In genomic region chr1:118275139-118275538, GRCm38 (mm10) we compare ENCODE assay signal across 8 mouse cellular contexts. TPM values are rescaled to one million over a fixed set of nuclear protein-coding genes. Genes with fewer than 3 reads are reported as not detected.
DNase-seq lines count a peak whose midpoint lies in the region; ATAC-seq and TF ChIP-seq lines count a peak whose summit lies in the region.

No protein-coding gene starts in this region.

- no peaks in the 10 kb centered on the region for H3K36me3 ChIP-seq in heart, adult 2 months (ENCODE audit: control insufficient read depth, insufficient read depth, low read length)
- no peaks in the 10 kb centered on the region for H3K36me3 ChIP-seq in heart, embryonic 12.5 days
- no peaks in the 10 kb centered on the region for H3K36me3 ChIP-seq in midbrain, embryonic 10.5 days

- 19% methylated on average over 2 of the region's 2 CpGs for WGBS in heart, adult 2 months
- WGBS in heart, embryonic 12.5 days, result 13% methylated on average over 2 of the region's 2 CpGs
- WGBS in midbrain, embryonic 10.5 days, result 13% methylated on average over 2 of the region's 2 CpGs

- H3K27ac ChIP-seq in heart, adult 2 months, result no peak overlapping the region
- H3K27ac ChIP-seq in heart, embryonic 12.5 days (ENCODE audit: poor library complexity, severe bottlenecking), result no peak overlapping the region
- no peak overlapping the region for H3K27ac ChIP-seq in midbrain, embryonic 10.5 days (replicated peaks)

- H3K4me2 ChIP-seq in heart, embryonic 12.5 days, result no peak overlapping the region

- TF ChIP-seq CTCF in heart, adult 2 months (IDR thresholded peaks at IDR 0.05), result peak; percentile 59

- H3K4me1 ChIP-seq in heart, adult 2 months (ENCODE audit: control insufficient read depth, insufficient read depth, low read length), result no peaks in the 10 kb centered on the region
- H3K4me1 ChIP-seq in heart, embryonic 12.5 days (replicated peaks), result no peaks in the 10 kb centered on the region
- H3K4me1 ChIP-seq in midbrain, embryonic 10.5 days, result no peaks in the 10 kb centered on the region

- intact Hi-C loops in heart, adult 2 months (cut with DNase I), result no loop called here

- no peak for ATAC-seq in heart, embryonic 12.5 days (ENCODE audit: insufficient number of reproducible peaks, low FRiP score)
- no peak for ATAC-seq in monocyte, adult 5-6 weeks (replicated peaks; ENCODE audit: insufficient number of reproducible peaks, low FRiP score, low TSS enrichment, poor library complexity, severe bottlenecking)

- H3K4me3 ChIP-seq in heart, adult 2 months, result no peak overlapping the region
- no peak overlapping the region for H3K4me3 ChIP-seq in heart, embryonic 12.5 days
- no peak overlapping the region for H3K4me3 ChIP-seq in midbrain, embryonic 10.5 days

- no peak overlapping the region for H3K9ac ChIP-seq in heart, adult 2 months (ENCODE audit: low read depth, low read length)
- H3K9ac ChIP-seq in heart, embryonic 12.5 days, result no peak overlapping the region

- no peaks in the 10 kb centered on the region for H3K27me3 ChIP-seq in heart, adult 2 months (ENCODE audit: control insufficient read depth, insufficient read depth, low read length)
- H3K27me3 ChIP-seq in heart, embryonic 12.5 days (replicated peaks), result no peaks in the 10 kb centered on the region
- no peaks in the 10 kb centered on the region for H3K27me3 ChIP-seq in midbrain, embryonic 10.5 days (ENCODE audit: low read depth, poor library complexity, severe bottlenecking)

- TF ChIP-seq POLR2A in heart, adult 2 months (IDR thresholded peaks at IDR 0.05; ENCODE audit: insufficient read depth, low read depth, low read length), result no peak

- no peak for DNase-seq in heart, adult 2 months
- peak; percentile 88 for DNase-seq in ES-CJ7 (ENCODE audit: low read depth, low spot score)
- DNase-seq in embryo, embryonic 10 days (ENCODE audit: low spot score), result peak; percentile 61
- peak; percentile 11 for DNase-seq in midbrain, embryonic 10.5 days (ENCODE audit: low spot score)
- DNase-seq in left cerebral cortex, adult 9 months (ENCODE audit: low spot score in 2 of 2), result no peak
- no peak for DNase-seq in ovary, adult 18-20 months (ENCODE audit: low spot score)

- H3K9me3 ChIP-seq in heart, embryonic 12.5 days (replicated peaks), result no peaks in the 10 kb centered on the region
- no peaks in the 10 kb centered on the region for H3K9me3 ChIP-seq in midbrain, embryonic 10.5 days (replicated peaks)

- TF ChIP-seq EP300 in heart, adult 2 months (IDR thresholded peaks at IDR 0.05; ENCODE audit: insufficient read depth, low read depth, low read length), result no peak

- H3K79me2 ChIP-seq in heart, adult 2 months (replicated peaks; ENCODE audit: control insufficient read depth, insufficient read depth, low read length), result no peaks in the 10 kb centered on the region

RNA-seq across cellular contexts. Expression of gene Tsn, which starts 36.4 kb away (rescaled TPM):
- total RNA-seq in heart, adult 2 months (2021), result 10 to 100 TPM; 63.0 to 66.6 TPM
- polyA plus RNA-seq in heart, adult 2 months (2012; rRNA removed), result 30.9 and 46.3 TPM in 2 replicates
- polyA plus RNA-seq in heart, embryonic 12.5 days (2016; fragmentation: Nextera tagmentation; extraction: Ambion mirVana), result 212 and 218 TPM in 2 replicates
- polyA plus RNA-seq in midbrain, embryonic 10.5 days (2016; fragmentation: Nextera tagmentation; extraction: Ambion mirVana), result 403 and 418 TPM in 2 replicates
- 41.0 to 92.2 TPM (median 71.6 TPM) in 3 replicates for total RNA-seq in monocyte, adult 5-6 weeks (2017)

RNA-seq across cellular contexts. Expression of gene Nifk, which starts 46.5 kb away (rescaled TPM):
- 10 to 100 TPM; 14.2 to 15.2 TPM for total RNA-seq in heart, adult 2 months (2021)
- polyA plus RNA-seq in heart, adult 2 months (2012; rRNA removed), result 5.4 and 12.2 TPM in 2 replicates
- polyA plus RNA-seq in heart, embryonic 12.5 days (2016; fragmentation: Nextera tagmentation; extraction: Ambion mirVana), result 53.0 and 55.1 TPM in 2 replicates
- polyA plus RNA-seq in midbrain, embryonic 10.5 days (2016; fragmentation: Nextera tagmentation; extraction: Ambion mirVana), result 93.0 and 105 TPM in 2 replicates
- total RNA-seq in monocyte, adult 5-6 weeks (2017), result 40.1 to 43.9 TPM (median 40.5 TPM) in 3 replicates

Comparison
In these comparisons a context has a peak if more than half of its experiments do, and no peak if none do; other contexts are left out.
1. DNase-seq: peak in ES-CJ7 (single experiment), embryo, embryonic 10 days (single experiment) and midbrain, embryonic 10.5 days (single experiment); none in heart, adult 2 months (0 of 2), left cerebral cortex, adult 9 months (0 of 2) and ovary, adult 18-20 months (single experiment).